Mouse (Mus musculus): ENCODE measurements around the gene Sall1. TPM values are rescaled to one million over a fixed set of nuclear protein-coding genes. Genes with fewer than 3 reads are reported as not detected.

Gene Sall1
- polyA plus RNA-seq (2014; fragmentation: Nextera tagmentation; extraction: Ambion mirVana): 2.8 and 3.3 TPM in 2 replicates

DNA sequence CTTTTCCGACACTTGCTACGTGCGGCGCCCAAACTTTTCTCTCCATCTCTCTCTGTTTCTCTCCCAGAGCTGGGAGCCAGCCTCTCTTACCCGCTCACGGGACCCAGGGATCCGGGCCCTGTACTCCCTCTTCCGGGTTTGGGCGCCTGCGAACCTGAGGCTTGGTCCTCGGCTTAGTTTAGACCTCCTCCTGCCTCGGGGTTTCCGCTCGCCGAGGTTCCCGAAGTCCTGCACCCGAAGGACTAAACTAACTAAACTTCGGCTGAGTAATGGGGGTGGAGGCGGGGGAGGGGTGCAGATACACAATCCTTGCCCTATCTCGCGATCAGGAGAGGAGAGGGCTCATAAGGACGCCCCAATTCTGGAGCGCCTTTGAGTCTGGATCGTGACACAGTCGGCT lies at the start of gene Sall1:
Gene Sall1 (minus strand): TSS at position 223 of the 400 bp plus-strand sequence.
- Histone ChIP-seq H3K9ac (ENCODE audit: low read length) (peak within 1 kb of the TSS; percentile 34), H3K4me2 (ENCODE audit: low read length) (peak within 1 kb of the TSS; percentile 85), H3K9me3 (ENCODE audit: control insufficient read depth, low read length) (no peaks in the 10 kb centered on the region), H3K36me3 (ENCODE audit: control insufficient read depth, insufficient read depth, low read length) (no peaks in the 10 kb centered on the region), H3K27me3 (replicated peaks; ENCODE audit: control insufficient read depth, insufficient read depth, low read length) (peaks cover 95% of the 10 kb centered on the region), H3K27ac (ENCODE audit: low read depth) (peak within 1 kb of the TSS; percentile 38; the same call in 1 of the 2 replicates), H3K4me3 (ENCODE audit: low read depth, low read length) (peak within 1 kb of the TSS; percentile 57), H3K4me1 (replicated peaks; ENCODE audit: control insufficient read depth, insufficient read depth, low read length) (peaks cover 3% of the 10 kb centered on the region; the same call in 1 of the 2 replicates)
- WGBS: under 1% methylated on average over 25 of the region's 25 CpGs
- DNase-seq (ENCODE audit: low spot score): peak; percentile 77
- ATAC-seq (replicated peaks; ENCODE audit: low FRiP score, low TSS enrichment, low read depth): no peak

DNA sequence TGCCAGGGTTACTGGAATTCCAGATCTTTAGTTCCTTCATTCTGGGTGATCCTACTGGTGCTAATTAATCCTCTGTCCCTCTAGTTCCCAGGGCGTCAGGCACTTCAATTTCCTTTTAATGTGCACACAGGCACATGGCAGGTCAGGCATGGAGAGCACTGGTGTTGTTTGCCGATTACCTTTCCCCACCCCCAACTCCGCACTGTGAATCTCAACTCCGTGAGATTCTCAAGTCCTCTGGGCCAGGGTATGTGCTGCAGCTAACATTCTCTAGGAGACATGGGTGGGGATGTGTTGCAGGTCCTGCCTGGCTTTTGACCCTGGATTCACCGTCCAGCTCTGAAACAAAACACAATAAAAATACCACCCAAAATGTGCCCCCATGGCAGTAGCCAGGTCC lies 46.0 kb upstream of the Sall1 start:
- Histone ChIP-seq H3K4me2 (ENCODE audit: low read length) (no peak overlapping the region), H3K9me3 (ENCODE audit: control insufficient read depth, low read length) (0 out of 2 replicates have a peak, but pooled peaks cover 4% of the 10 kb centered on the region), H3K9ac (ENCODE audit: low read length) (no peak overlapping the region), H3K36me3 (ENCODE audit: control insufficient read depth, insufficient read depth, low read length) (no peaks in the 10 kb centered on the region), H3K27ac (ENCODE audit: low read depth) (no peak overlapping the region), H3K4me1 (replicated peaks; ENCODE audit: control insufficient read depth, insufficient read depth, low read length) (no peaks in the 10 kb centered on the region), H3K27me3 (replicated peaks; ENCODE audit: control insufficient read depth, insufficient read depth, low read length) (no peaks in the 10 kb centered on the region), H3K4me3 (ENCODE audit: low read depth, low read length) (no peak overlapping the region)
- DNase-seq (ENCODE audit: low spot score) (no peak), ATAC-seq (replicated peaks; ENCODE audit: low FRiP score, low TSS enrichment, low read depth) (no peak)
- WGBS: 27% methylated on average over 5 of the region's 5 CpGs

DNA sequence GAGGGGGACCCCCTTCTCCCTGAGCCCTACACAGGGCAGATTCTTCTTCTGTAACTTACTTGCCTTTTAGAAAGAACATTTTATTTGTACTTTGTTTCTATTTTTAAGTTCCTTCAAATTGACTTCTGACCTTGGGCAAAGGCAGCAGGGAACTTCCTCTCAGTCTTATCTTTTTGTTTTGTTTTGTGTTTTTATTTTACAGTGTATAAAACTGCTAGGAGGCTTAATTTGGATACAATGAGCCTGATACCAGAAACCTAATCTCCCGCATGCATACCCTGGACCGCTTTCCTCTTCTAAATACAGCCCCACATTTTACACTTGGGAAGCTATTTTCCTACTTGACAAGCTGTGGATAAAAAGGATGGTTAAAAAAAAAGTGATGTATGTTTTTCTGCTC lies 35.2 kb upstream of the Sall1 start:
- no peak overlapping the region for H3K4me3 ChIP-seq (ENCODE audit: low read depth, low read length)
- no peaks in the 10 kb centered on the region for H3K9me3 ChIP-seq (ENCODE audit: control insufficient read depth, low read length)
- no peaks in the 10 kb centered on the region for H3K27me3 ChIP-seq (replicated peaks; ENCODE audit: control insufficient read depth, insufficient read depth, low read length)
- H3K4me1 ChIP-seq (replicated peaks; ENCODE audit: control insufficient read depth, insufficient read depth, low read length): no peaks in the 10 kb centered on the region
- H3K4me2 ChIP-seq (ENCODE audit: low read length): no peak overlapping the region
- WGBS: 89% methylated on average over 2 of the region's 2 CpGs
- no peak overlapping the region for H3K27ac ChIP-seq (ENCODE audit: low read depth)
- H3K36me3 ChIP-seq (ENCODE audit: control insufficient read depth, insufficient read depth, low read length): no peaks in the 10 kb centered on the region
- no peak for DNase-seq (ENCODE audit: low spot score)
- H3K9ac ChIP-seq (ENCODE audit: low read length): no peak overlapping the region
- ATAC-seq (replicated peaks; ENCODE audit: low FRiP score, low TSS enrichment, low read depth): no peak

DNA sequence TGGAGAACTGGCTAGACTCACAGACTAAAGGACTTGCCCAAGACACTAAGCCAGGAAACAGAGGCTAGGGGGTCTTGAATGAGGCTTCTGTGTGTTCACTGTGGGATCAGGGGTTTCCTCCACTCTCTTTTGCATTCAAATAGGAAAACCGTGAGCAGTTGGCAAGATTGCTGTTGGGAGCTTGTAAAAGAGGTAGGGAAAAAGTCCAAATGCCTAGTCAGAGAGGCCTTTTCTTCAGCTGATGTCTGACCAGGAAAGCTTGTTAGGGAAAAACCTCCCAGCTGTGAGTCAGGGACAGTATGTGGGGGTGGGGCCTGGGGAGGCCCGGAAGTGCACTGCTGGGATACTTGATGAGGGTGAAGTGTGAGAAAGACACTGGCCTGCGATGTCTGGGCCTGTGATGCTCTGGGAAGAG lies 29.0 kb upstream of the Sall1 start:
- ATAC-seq (replicated peaks; ENCODE audit: low FRiP score, low TSS enrichment, low read depth) (no peak), DNase-seq (ENCODE audit: low spot score) (no peak)
- no peak overlapping the region for H3K27ac ChIP-seq (ENCODE audit: low read depth)
- H3K4me3 ChIP-seq (ENCODE audit: low read depth, low read length): no peak overlapping the region
- H3K9ac ChIP-seq (ENCODE audit: low read length): no peak overlapping the region
- no peaks in the 10 kb centered on the region for H3K9me3 ChIP-seq (ENCODE audit: control insufficient read depth, low read length)
- no peak overlapping the region for H3K4me2 ChIP-seq (ENCODE audit: low read length)
- H3K27me3 ChIP-seq (replicated peaks; ENCODE audit: control insufficient read depth, insufficient read depth, low read length): no peaks in the 10 kb centered on the region
- no peaks in the 10 kb centered on the region for H3K4me1 ChIP-seq (replicated peaks; ENCODE audit: control insufficient read depth, insufficient read depth, low read length)
- WGBS: 20% methylated on average over 3 of the region's 3 CpGs
- H3K36me3 ChIP-seq (ENCODE audit: control insufficient read depth, insufficient read depth, low read length): no peaks in the 10 kb centered on the region

DNA sequence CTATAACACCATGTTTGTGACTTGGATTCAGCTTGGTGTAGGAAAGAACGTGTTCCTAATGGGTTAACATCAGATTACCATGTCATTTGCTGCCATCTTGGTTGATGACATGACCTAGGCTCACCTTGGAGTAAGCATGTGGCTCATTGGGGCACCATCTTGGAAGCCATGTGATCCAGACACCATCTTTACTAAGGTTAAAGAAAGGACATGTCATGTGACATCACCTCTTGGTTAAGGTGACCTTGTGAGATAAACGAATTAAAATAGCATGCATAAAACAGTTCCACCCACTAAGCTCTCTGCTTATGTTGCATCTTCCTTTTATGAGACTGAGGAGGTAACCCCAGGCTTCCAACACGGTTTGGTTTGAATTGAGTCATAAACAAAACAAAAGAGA lies 23.5 kb upstream of the Sall1 start:
- no peak for ATAC-seq (replicated peaks; ENCODE audit: low FRiP score, low TSS enrichment, low read depth)
- 75% methylated on average over 3 of the region's 3 CpGs for WGBS
- Histone ChIP-seq H3K27me3 (replicated peaks; ENCODE audit: control insufficient read depth, insufficient read depth, low read length) (no peaks in the 10 kb centered on the region), H3K9me3 (ENCODE audit: control insufficient read depth, low read length) (no peaks in the 10 kb centered on the region), H3K4me1 (replicated peaks; ENCODE audit: control insufficient read depth, insufficient read depth, low read length) (no peaks in the 10 kb centered on the region), H3K4me2 (ENCODE audit: low read length) (no peak overlapping the region), H3K27ac (ENCODE audit: low read depth) (no peak overlapping the region), H3K36me3 (ENCODE audit: control insufficient read depth, insufficient read depth, low read length) (no peaks in the 10 kb centered on the region), H3K9ac (ENCODE audit: low read length) (no peak overlapping the region), H3K4me3 (ENCODE audit: low read depth, low read length) (no peak overlapping the region)
- DNase-seq (ENCODE audit: low spot score): no peak

DNA sequence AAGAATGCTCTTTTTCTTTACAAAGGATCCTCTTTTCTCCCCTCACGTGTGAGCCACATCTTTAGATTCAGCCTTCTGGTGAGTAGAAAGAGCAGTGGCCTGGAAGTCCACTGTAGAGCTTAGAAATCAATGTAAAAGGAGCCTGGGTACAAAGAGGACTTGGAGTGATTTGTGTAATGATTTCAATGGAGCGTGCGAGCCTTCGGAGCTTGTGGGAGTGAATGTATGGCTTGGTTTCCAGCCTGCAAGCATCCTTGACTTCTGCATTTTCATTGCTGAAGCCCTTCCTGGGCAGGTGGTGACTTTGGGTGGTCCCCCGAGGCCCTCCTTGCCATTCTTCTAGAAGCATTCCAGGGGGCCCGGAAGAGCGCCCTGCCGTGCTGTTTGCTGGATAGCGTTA lies 20.1 kb upstream of the Sall1 start:
- Histone ChIP-seq H3K4me1 (replicated peaks; ENCODE audit: control insufficient read depth, insufficient read depth, low read length) (no peaks in the 10 kb centered on the region), H3K36me3 (ENCODE audit: control insufficient read depth, insufficient read depth, low read length) (no peaks in the 10 kb centered on the region), H3K27ac (ENCODE audit: low read depth) (no peak overlapping the region), H3K9ac (ENCODE audit: low read length) (no peak overlapping the region), H3K9me3 (ENCODE audit: control insufficient read depth, low read length) (no peaks in the 10 kb centered on the region), H3K27me3 (replicated peaks; ENCODE audit: control insufficient read depth, insufficient read depth, low read length) (no peaks in the 10 kb centered on the region), H3K4me2 (ENCODE audit: low read length) (no peak overlapping the region), H3K4me3 (ENCODE audit: low read depth, low read length) (no peak overlapping the region)
- WGBS: 66% methylated on average over 9 of the region's 9 CpGs
- no peak for ATAC-seq (replicated peaks; ENCODE audit: low FRiP score, low TSS enrichment, low read depth)
- DNase-seq (ENCODE audit: low spot score): no peak

DNA sequence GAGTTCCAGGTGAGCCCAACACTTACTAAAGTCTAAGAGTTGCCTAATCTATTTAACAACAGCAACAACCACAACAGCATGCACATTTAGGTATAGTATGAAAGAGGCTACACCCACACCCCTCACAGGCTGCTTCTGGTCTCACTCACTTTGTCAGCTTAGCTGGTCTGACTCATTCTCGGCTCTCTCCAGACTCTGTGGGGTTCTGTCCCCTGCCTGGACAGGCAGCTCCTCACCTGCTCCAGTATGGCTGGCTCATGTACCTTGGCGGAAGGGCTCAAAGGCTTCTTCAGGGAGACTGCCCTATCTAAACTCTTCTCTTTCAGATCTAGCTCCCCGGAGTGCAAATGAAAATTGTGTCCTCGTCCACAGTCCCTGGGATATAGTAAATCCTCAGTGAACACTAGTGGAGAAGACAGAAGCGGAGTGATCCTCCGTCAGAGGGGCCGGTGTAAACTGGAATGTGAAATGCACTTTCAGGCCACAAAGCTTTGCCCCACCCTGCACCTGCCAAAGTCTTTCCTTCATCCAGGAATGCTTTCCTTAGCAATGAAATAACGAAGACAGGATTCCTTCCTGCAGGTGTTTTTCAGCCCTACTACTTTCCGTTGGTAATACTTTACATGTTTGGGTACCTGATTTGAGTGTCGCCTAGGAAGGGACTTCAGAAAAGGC lies 19.5 kb upstream of the Sall1 start:
- Histone ChIP-seq H3K36me3 (ENCODE audit: control insufficient read depth, insufficient read depth, low read length) (no peaks in the 10 kb centered on the region), H3K4me3 (ENCODE audit: low read depth, low read length) (no peak overlapping the region), H3K9ac (ENCODE audit: low read length) (no peak overlapping the region), H3K27ac (ENCODE audit: low read depth) (no peak overlapping the region), H3K4me2 (ENCODE audit: low read length) (no peak overlapping the region), H3K4me1 (replicated peaks; ENCODE audit: control insufficient read depth, insufficient read depth, low read length) (no peaks in the 10 kb centered on the region), H3K27me3 (replicated peaks; ENCODE audit: control insufficient read depth, insufficient read depth, low read length) (no peaks in the 10 kb centered on the region), H3K9me3 (ENCODE audit: control insufficient read depth, low read length) (no peaks in the 10 kb centered on the region)
- DNase-seq (ENCODE audit: low spot score): no peak
- 79% methylated on average over 10 of the region's 10 CpGs for WGBS
- no peak for ATAC-seq (replicated peaks; ENCODE audit: low FRiP score, low TSS enrichment, low read depth)

DNA sequence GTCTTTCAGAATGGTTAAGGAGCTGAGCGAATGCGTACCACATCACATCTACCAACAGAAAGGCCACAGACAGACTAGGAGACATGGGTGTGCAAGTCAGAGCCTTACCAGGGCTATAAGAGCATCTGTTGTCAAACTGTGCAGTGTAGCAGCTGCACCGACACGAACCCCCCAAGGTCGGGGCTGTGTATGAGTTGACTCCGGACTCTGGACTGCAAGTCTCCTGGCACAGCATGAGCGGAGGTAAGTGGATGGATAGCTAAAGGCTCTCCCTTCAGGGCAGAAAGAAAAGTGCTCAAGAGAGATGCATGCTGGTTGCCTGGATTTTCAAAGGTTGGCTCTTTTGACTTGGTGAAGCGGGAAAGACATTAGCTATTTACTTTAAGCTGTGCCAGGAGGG lies 16.8 kb upstream of the Sall1 start:
- Histone ChIP-seq H3K27ac (ENCODE audit: low read depth) (no peak overlapping the region), H3K9ac (ENCODE audit: low read length) (no peak overlapping the region), H3K9me3 (ENCODE audit: control insufficient read depth, low read length) (no peaks in the 10 kb centered on the region), H3K27me3 (replicated peaks; ENCODE audit: control insufficient read depth, insufficient read depth, low read length) (no peaks in the 10 kb centered on the region), H3K4me1 (replicated peaks; ENCODE audit: control insufficient read depth, insufficient read depth, low read length) (no peaks in the 10 kb centered on the region), H3K36me3 (ENCODE audit: control insufficient read depth, insufficient read depth, low read length) (no peaks in the 10 kb centered on the region), H3K4me2 (ENCODE audit: low read length) (no peak overlapping the region), H3K4me3 (ENCODE audit: low read depth, low read length) (no peak overlapping the region)
- DNase-seq (ENCODE audit: low spot score) (no peak), ATAC-seq (replicated peaks; ENCODE audit: low FRiP score, low TSS enrichment, low read depth) (no peak)
- 87% methylated on average over 8 of the region's 8 CpGs for WGBS

DNA sequence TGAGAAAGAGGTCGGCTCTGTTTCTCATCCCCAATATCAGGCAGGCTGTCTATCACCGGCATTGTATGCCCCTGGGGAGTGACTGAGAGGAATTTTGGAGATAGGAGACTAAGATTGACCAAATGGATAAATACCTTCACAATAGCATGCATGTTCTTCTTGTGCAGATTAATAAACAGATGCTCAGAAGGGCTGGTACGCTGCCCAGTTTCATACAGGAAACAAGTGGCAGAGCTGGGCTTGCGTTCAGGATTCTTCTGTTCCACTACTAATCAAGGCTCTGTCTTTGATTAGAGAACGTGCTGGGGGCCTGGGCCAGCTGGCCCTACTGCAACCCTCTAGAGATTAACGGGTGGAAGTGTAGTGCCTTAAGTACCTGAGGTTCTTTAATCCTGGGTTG lies 15.5 kb upstream of the Sall1 start:
- no peaks in the 10 kb centered on the region for H3K4me1 ChIP-seq (replicated peaks; ENCODE audit: control insufficient read depth, insufficient read depth, low read length)
- H3K9me3 ChIP-seq (ENCODE audit: control insufficient read depth, low read length): no peaks in the 10 kb centered on the region
- H3K9ac ChIP-seq (ENCODE audit: low read length): no peak overlapping the region
- H3K36me3 ChIP-seq (ENCODE audit: control insufficient read depth, insufficient read depth, low read length): no peaks in the 10 kb centered on the region
- no peak overlapping the region for H3K27ac ChIP-seq (ENCODE audit: low read depth)
- H3K4me2 ChIP-seq (ENCODE audit: low read length): no peak overlapping the region
- WGBS: 43% methylated on average over 6 of the region's 6 CpGs
- 0 out of 2 replicates have a peak, but pooled peaks cover 6% of the 10 kb centered on the region for H3K27me3 ChIP-seq (replicated peaks; ENCODE audit: control insufficient read depth, insufficient read depth, low read length)
- H3K4me3 ChIP-seq (ENCODE audit: low read depth, low read length): no peak overlapping the region
- no peak for DNase-seq (ENCODE audit: low spot score)
- ATAC-seq (replicated peaks; ENCODE audit: low FRiP score, low TSS enrichment, low read depth): no peak
